ENCODE assay signal across 21 mouse cellular contexts in the genomic region with DNA sequence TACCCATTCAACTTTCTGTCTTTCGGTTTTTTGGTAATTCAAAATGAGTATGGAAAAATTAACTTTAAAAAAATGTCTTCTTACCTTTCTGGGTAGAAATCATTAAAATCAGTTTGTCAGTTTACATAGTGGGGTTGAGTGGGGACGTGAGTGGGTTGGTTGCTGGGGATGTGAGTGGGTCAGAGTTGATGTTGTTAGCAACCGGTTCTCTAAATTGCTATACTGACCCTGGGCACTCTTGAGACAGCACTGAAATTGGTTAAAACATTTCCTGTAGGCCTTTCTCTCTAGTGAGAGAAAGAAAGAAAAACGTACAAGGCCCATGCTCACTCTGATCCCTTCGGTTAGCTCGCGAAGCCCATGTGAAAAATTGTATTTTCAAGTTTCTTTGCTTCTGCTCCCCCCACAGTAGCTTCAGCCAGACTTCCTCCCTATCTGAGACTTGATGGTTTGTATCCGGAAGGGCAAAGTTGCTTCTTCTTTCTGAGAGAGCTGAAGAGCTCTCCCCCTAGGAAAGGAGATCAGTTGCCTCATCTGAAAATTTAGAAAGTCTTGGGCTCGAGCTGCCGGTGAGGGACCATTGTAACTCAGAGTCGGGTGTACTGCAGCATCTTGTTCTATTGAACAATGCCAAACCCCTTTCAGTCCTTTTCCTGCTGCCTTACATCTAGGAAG.
DNase-seq lines count a peak whose midpoint lies in the region; ATAC-seq and TF ChIP-seq lines count a peak whose summit lies in the region.
"Had no signal": no experiment of that assay in that cellular context is flagged by ENCODE, and none has a peak within 500 bp of the region (broad histone marks: within the 10 kb centered on the region; RNA-seq: fewer than 3 reads in every experiment).

No protein-coding gene starts in this region.

- 41% methylated on average over 11 of the region's 11 CpGs for WGBS in spleen, adult 2 months

- DNase-seq in spleen, adult 2 months (ENCODE audit: low read depth in 1 of 2, low spot score in 2 of 2): no peak
- no peak for DNase-seq in spleen, postnatal 4 days (ENCODE audit: low spot score in 2 of 2)
- DNase-seq in T-cell, adult 2 months (ENCODE audit: low spot score): peak; percentile 12
- no peak for DNase-seq in yolk sac, embryonic 10.5 days (ENCODE audit: low spot score)
- no peak for DNase-seq in kidney, postnatal 14 days
- DNase-seq: adrenal gland, postnatal 36 days; heart, adult 18-20 months; heart, postnatal 10 days; kidney, adult 2 months; kidney, postnatal 36 days; layer of hippocampus, postnatal 36 days; right cerebral cortex, postnatal 25 days had no signal

- no peak for TF ChIP-seq CTCF in spleen, adult 2 months (IDR thresholded peaks at IDR 0.05; ENCODE audit: extremely low read depth, insufficient read depth, insufficient read length, insufficient replicate concordance)

- H3K27ac ChIP-seq in spleen, adult 2 months (ENCODE audit: insufficient read depth, low read length): peak overlapping the region; percentile 84
- H3K27ac ChIP-seq: forebrain, embryonic 10.5 days; limb, embryonic 10.5 days; liver, embryonic 12.5 days; midbrain, embryonic 13.5 days; stomach, embryonic 15.5 days had no signal

- no peaks in the 10 kb centered on the region for H3K36me3 ChIP-seq in spleen, adult 2 months (ENCODE audit: control insufficient read depth, insufficient read depth, low read length)
- H3K36me3 ChIP-seq: forebrain, embryonic 10.5 days; limb, embryonic 10.5 days; liver, embryonic 12.5 days; midbrain, embryonic 13.5 days; stomach, embryonic 15.5 days had no signal

- ATAC-seq in granulocyte monocyte progenitor cell, adult 5-6 weeks (replicated peaks; ENCODE audit: poor library complexity, severe bottlenecking): peak; percentile 93
- ATAC-seq in neutrophil, adult 5-6 weeks (ENCODE audit: extremely low read depth, insufficient number of reproducible peaks, low FRiP score, poor library complexity, severe bottlenecking): peak; percentile 51; the same call in 1 of the 2 replicates
- ATAC-seq: hindbrain, embryonic 16.5 days; liver, embryonic 12.5 days; midbrain, embryonic 13.5 days had no signal

- no peaks in the 10 kb centered on the region for H3K27me3 ChIP-seq in spleen, adult 2 months (ENCODE audit: control insufficient read depth, insufficient read depth, low read length)
- H3K27me3 ChIP-seq: CH12.LX had no signal

- H3K4me1 ChIP-seq in spleen, adult 2 months (ENCODE audit: control insufficient read depth, insufficient read depth, insufficient read length): peaks cover 8% of the 10 kb centered on the region; the same call in 1 of the 2 replicates
- H3K4me1 ChIP-seq: forebrain, embryonic 10.5 days; limb, embryonic 10.5 days; liver, embryonic 12.5 days; midbrain, embryonic 13.5 days; stomach, embryonic 15.5 days had no signal

- no peak for TF ChIP-seq POLR2A in spleen, adult 2 months (IDR thresholded peaks at IDR 0.05; ENCODE audit: low read depth, low read length)

- H3K4me3 ChIP-seq in spleen, adult 2 months (ENCODE audit: extremely low read depth, insufficient read depth, insufficient read length): no peak overlapping the region
- H3K4me3 ChIP-seq: forebrain, embryonic 10.5 days; limb, embryonic 10.5 days; liver, embryonic 12.5 days; midbrain, embryonic 13.5 days; stomach, embryonic 15.5 days had no signal
